Mouse (Mus musculus) megakaryocyte, embryonic 14.5 days (primary cell): Measurements from ENCODE around the gene BC048679. TPM values are rescaled to one million over a fixed set of nuclear protein-coding genes. Genes with fewer than 3 reads are reported as not detected.

Source experiments
- H3K27me3 ChIP-seq: replicated peaks from 2 replicates; pipeline ENCODE3; 2012; ENCODE audit warnings: inconsistent platforms
- H3K36me3 ChIP-seq: replicated peaks from 2 replicates; pipeline ENCODE3; 2012; ENCODE audit warnings: low read length, inconsistent platforms, mixed read lengths
- H3K4me1 ChIP-seq: 2 replicates; pipeline ENCODE4 v1.6.1; 2012; ENCODE audit warnings: inconsistent platforms
- H3K4me3 ChIP-seq: replicated peaks from 2 replicates; pipeline ENCODE3; 2012; ENCODE audit warnings: moderate library complexity, mild to moderate bottlenecking, inconsistent platforms
- H3K9me3 ChIP-seq: 2 replicates; pipeline ENCODE4 v1.6.1; 2012; ENCODE audit warnings: inconsistent platforms
- FLI1 ChIP-seq: IDR thresholded peaks from 2 replicates; pipeline ENCODE4 v1.6.1; 2012; ENCODE audit warnings: low read length, inconsistent platforms, mixed read lengths
- GATA1 ChIP-seq: IDR thresholded peaks from 3 replicates; pipeline ENCODE4 v1.6.1; 2012; ENCODE audit warnings: mixed read lengths, low read length, inconsistent platforms, borderline replicate concordance
- polyA plus RNA-seq: library from polyadenylated mRNA; stranded (reverse); fragments of >175 nt; gene quantifications from 2 replicates; pipeline ENCODE4 v1.2.3, GENCODE M21; 2012; ENCODE audit warnings: low replicate concordance; ENCODE audit not compliant: insufficient read depth

The BC048679 gene
- polyA plus RNA-seq, 1 experiment, result not detected

GRCm38 (mm10) chr7:81453443-81454274 lies 44.4 kb downstream of the BC048679 start:
- TF ChIP-seq FLI1 (no peak), GATA1 (no peak)
- peaks cover 11% of the 10 kb centered on the region for H3K9me3 ChIP-seq
- peak overlapping the region; percentile 88 for H3K4me3 ChIP-seq
- no peaks in the 10 kb centered on the region for H3K36me3 ChIP-seq
- H3K27me3 ChIP-seq, result peaks cover 79% of the 10 kb centered on the region
- H3K4me1 ChIP-seq, result peaks cover 26% of the 10 kb centered on the region

GRCm38 (mm10) chr7:81452971-81453441 lies 45.1 kb downstream of the BC048679 start:
- Histone ChIP-seq H3K27me3 (peaks cover 75% of the 10 kb centered on the region), H3K9me3 (peaks cover 11% of the 10 kb centered on the region), H3K36me3 (no peaks in the 10 kb centered on the region), H3K4me3 (peak overlapping the region; percentile 88), H3K4me1 (peaks cover 26% of the 10 kb centered on the region)
- TF ChIP-seq GATA1, result no peak
- TF ChIP-seq FLI1, result no peak

Other genes with a start within 250 kb of the BC048679 start
- 57.3 and 223 TPM in 2 replicates for gene Rps17, start 153.0 kb downstream of the BC048679 start, polyA plus RNA-seq
- not detected in 2 replicates for gene Cpeb1, start 42.8 kb downstream of the BC048679 start, polyA plus RNA-seq
- not detected in 2 replicates for gene Ap3b2, start 4.4 kb downstream of the BC048679 start, polyA plus RNA-seq
- not detected in 2 replicates for gene Fsd2, start 68.7 kb upstream of the BC048679 start, polyA plus RNA-seq
- gene Whamm, start 73.0 kb upstream of the BC048679 start, polyA plus RNA-seq, result 18.6 and 29.6 TPM in 2 replicates
- 1.3 and 4.4 TPM in 2 replicates for gene Homer2, start 209.2 kb upstream of the BC048679 start, polyA plus RNA-seq